Mouse (Mus musculus) ES-Bruce4 (cell line): ENCODE results near the gene Dao.

Source experiments
- CTCF ChIP-seq: IDR thresholded peaks from one replicate; pipeline ENCODE4 v1.8.1; 2011; ENCODE audit warnings: low read depth, low read length
- EP300 ChIP-seq: IDR thresholded peaks from 2 replicates; pipeline ENCODE4 v1.6.1; 2011; ENCODE audit warnings: low read depth, low read length; ENCODE audit not compliant: insufficient read depth
- POLR2A ChIP-seq: IDR thresholded peaks from one replicate; pipeline ENCODE4 v1.8.1; 2011; ENCODE audit warnings: low read length; ENCODE audit not compliant: insufficient read depth

DNA sequence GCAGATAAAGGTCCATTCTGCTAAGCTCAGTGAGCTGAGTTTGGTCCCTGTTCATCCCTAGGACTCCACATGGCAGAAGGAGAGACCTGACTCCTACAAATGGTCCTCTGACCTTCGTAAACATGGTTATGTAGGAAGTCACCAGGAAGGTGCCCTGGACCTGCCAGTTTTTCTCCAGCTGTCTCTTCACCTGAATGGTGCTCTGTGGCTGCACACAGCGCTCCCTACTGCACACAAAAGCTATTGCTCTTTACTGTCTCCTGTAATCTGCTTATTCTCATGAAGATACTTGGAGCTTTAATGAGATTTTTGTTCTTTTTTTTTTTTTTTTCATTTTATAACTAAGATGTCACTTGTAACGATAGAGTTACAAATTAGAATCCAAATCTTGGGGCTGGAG is 43.1 kb downstream of the Dao start:
- TF ChIP-seq POLR2A = no peak
- no peak for TF ChIP-seq EP300
- TF ChIP-seq CTCF = peak; percentile 50
